Mouse (Mus musculus) kidney, postnatal 0 days (tissue): ENCODE results near the gene Cdh3. TPM values are rescaled to one million over a fixed set of nuclear protein-coding genes. Genes with fewer than 3 reads are reported as not detected.
A peak's percentile ranks its signal among the peaks of the same experiment; 100 is the strongest.

Experiments used
- ATAC-seq: fragments of 200-750 bp; cut with Nextera tagmentation; replicated peaks from 2 replicates; pipeline ENCODE4 v1.8.0; 2017; ENCODE audit warnings: low read depth, moderate number of reproducible peaks, moderate TSS enrichment, moderate library complexity; ENCODE audit not compliant: low FRiP score
- DNase-seq: peaks from one replicate; pipeline ENCODE4 v3.0.0-alpha.2; 2016; ENCODE audit warnings: low spot score
- H3K27ac ChIP-seq: fragments of 300-500 bp; sonication (generic); 2 replicates; pipeline ENCODE4 v1.5.1; 2014; ENCODE audit warnings: mild to moderate bottlenecking
- H3K27me3 ChIP-seq: fragments of 300-500 bp; sonication (generic); 2 replicates; pipeline ENCODE4 v1.6.1; 2014; ENCODE audit warnings: low read length, mixed read lengths; ENCODE audit not compliant: insufficient read depth
- H3K36me3 ChIP-seq: fragments of 300-500 bp; sonication (generic); 2 replicates; pipeline ENCODE4 v1.6.1; 2014; ENCODE audit warnings: low read length, mixed read lengths; ENCODE audit not compliant: insufficient read depth
- H3K4me1 ChIP-seq: fragments of 300-500 bp; sonication (generic); replicated peaks from 2 replicates; pipeline ENCODE4 v1.6.1; 2014; ENCODE audit warnings: antibody characterized with exemption, low read length, mixed read lengths; ENCODE audit not compliant: insufficient read depth
- H3K4me2 ChIP-seq: fragments of 300-500 bp; sonication (generic); 2 replicates; pipeline ENCODE4 v1.6.1; 2014; ENCODE audit warnings: mild to moderate bottlenecking, low read length, moderate library complexity, mixed read lengths
- H3K4me3 ChIP-seq: fragments of 300-500 bp; sonication (generic); replicated peaks from 2 replicates; pipeline ENCODE4 v1.5.1; 2014; ENCODE audit warnings: low read depth, low read length
- H3K9ac ChIP-seq: fragments of 300-500 bp; sonication (generic); 2 replicates; pipeline ENCODE4 v1.6.1; 2014; ENCODE audit warnings: low read depth, low read length
- H3K9me3 ChIP-seq: fragments of 300-500 bp; sonication (generic); replicated peaks from 2 replicates; pipeline ENCODE4 v1.6.1; 2016; ENCODE audit warnings: low read length, inconsistent platforms, mixed read lengths
- CTCF ChIP-seq: IDR thresholded peaks from 2 replicates; pipeline ENCODE4 v1.5.1; 2016; ENCODE audit warnings: antibody characterized with exemption, low read depth, mild to moderate bottlenecking, moderate library complexity
- WGBS: fragments of 180-500 bp; shearing (Covaris S2); extraction: QIAGEN DNeasy Blood & Tissue Kit; methylation state at CpG from one replicate; pipeline ENCODE4 v1.1.7; 2014; 5-methylcytosine and 5-hydroxymethylcytosine counted together
- polyA plus RNA-seq: library from polyadenylated mRNA; unstranded; fragments of >200 nt; fragmentation: Nextera tagmentation; extraction: Ambion mirVana; gene quantifications from 2 replicates; pipeline ENCODE4 v1.2.1, GENCODE M21; 2015

The Cdh3 gene
- polyA plus RNA-seq, 1 experiment from 2014 or later: 20.9 TPM

DNA sequence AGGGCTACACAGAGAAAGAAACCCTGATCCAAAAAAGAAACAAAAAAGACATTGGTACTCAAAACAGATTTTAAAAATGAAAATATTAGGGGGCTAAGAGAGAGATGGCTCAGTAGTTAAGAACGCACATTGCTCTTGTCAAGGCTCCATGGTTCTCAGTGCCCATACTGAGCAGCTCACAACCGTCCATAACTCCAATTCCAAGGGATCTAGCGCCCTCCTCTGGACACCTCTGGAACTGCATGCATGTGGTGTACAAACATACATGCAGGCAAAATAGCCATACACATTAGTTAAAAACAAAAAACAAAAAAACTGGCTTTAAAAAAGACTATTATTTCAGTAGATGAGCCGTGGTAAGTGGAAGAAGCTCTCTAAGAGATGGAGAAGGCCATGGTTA, 19.9 kb downstream of the Cdh3 start:
- Histone ChIP-seq H3K9ac (no peak overlapping the region), H3K36me3 (no peaks in the 10 kb centered on the region), H3K27ac (no peak overlapping the region), H3K4me1 (no peaks in the 10 kb centered on the region), H3K4me3 (no peak overlapping the region), H3K4me2 (no peak overlapping the region), H3K9me3 (no peaks in the 10 kb centered on the region), H3K27me3 (no peaks in the 10 kb centered on the region)
- WGBS: 81% methylated on average over 4 of the region's 4 CpGs
- ATAC-seq: no peak
- no peak for DNase-seq
- TF ChIP-seq CTCF: peak; percentile 63

DNA sequence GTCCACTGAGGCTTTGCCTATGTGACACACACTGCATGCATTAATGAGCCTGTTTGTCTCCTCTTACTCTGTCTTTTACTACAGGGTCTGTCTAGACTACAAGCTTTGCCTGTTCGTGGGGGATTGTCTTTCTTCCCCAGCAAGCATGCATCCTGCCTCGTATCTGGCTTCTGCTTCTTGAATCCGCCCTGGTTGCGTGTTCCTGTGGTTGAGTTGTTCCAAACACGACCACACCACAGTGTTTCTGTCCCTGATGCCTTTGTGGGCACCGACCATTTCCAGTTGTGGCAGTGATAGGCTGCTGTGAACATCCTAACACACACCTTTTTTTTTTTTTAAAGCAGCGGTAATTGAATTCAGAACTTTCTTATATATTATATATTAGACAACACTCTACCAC, 23.0 kb downstream of the Cdh3 start:
- WGBS: 75% methylated on average over 7 of the region's 7 CpGs
- Histone ChIP-seq H3K9ac (no peak overlapping the region), H3K27ac (no peak overlapping the region), H3K4me2 (no peak overlapping the region), H3K27me3 (no peaks in the 10 kb centered on the region), H3K4me1 (no peaks in the 10 kb centered on the region), H3K4me3 (no peak overlapping the region), H3K36me3 (no peaks in the 10 kb centered on the region), H3K9me3 (no peaks in the 10 kb centered on the region)
- DNase-seq (no peak), ATAC-seq (no peak)
- TF ChIP-seq CTCF: no peak

GRCm38 (mm10) chr8:106534449-106534848, 23.8 kb downstream of the Cdh3 start:
- H3K9me3 ChIP-seq: no peaks in the 10 kb centered on the region
- peak; percentile 71 for DNase-seq

DNA sequence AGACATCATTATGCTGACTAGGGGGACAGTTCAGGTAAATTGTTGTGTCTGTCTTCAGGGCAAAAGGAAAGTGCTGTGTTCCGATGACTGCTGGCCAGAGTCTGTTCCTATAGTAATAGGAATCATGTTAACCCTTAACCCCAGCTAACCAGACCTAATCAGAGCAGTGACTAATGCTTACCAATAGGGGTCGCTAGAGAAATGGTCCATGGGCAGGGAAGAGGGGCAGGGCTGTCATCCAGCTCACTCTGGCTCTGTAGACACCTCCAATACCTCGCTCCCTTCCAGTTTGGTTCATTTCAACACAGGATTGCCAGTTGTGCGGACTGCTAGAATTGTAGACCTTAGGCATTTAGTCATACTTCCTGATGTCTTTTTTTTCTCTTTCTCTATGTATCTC, 24.8 kb downstream of the Cdh3 start:
- ATAC-seq (no peak), DNase-seq (no peak)

More at GRCm38 (mm10) chr8:106534449-106534848, 23.8 kb downstream of the Cdh3 start:
- ATAC-seq: no peak
- Histone ChIP-seq H3K9ac (no peak overlapping the region), H3K27ac (no peak overlapping the region), H3K4me1 (no peaks in the 10 kb centered on the region), H3K4me2 (no peak overlapping the region), H3K4me3 (no peak overlapping the region), H3K36me3 (no peaks in the 10 kb centered on the region), H3K27me3 (no peaks in the 10 kb centered on the region)
- 42% methylated on average over 6 of the region's 6 CpGs for WGBS
- peak; percentile 88 for TF ChIP-seq CTCF

GRCm38 (mm10) chr8:106539193-106539592, 28.5 kb downstream of the Cdh3 start:
- no peak overlapping the region for H3K27ac ChIP-seq
- no peak overlapping the region for H3K4me2 ChIP-seq
- no peak for DNase-seq
- no peak for ATAC-seq
- 24% methylated on average over 5 of the region's 5 CpGs for WGBS
- no peak overlapping the region for H3K4me3 ChIP-seq
- no peak overlapping the region for H3K9ac ChIP-seq
- H3K36me3 ChIP-seq: peaks cover 6% of the 10 kb centered on the region; the same call in 1 of the 2 replicates
- no peaks in the 10 kb centered on the region for H3K27me3 ChIP-seq
- no peak for TF ChIP-seq CTCF
- H3K9me3 ChIP-seq: no peaks in the 10 kb centered on the region
- H3K4me1 ChIP-seq: no peaks in the 10 kb centered on the region

More for the DNA sequence above, 24.8 kb downstream of the Cdh3 start:
- H3K27ac ChIP-seq: no peak overlapping the region
- 80% methylated on average over 4 of the region's 4 CpGs for WGBS
- TF ChIP-seq CTCF: peak; percentile 61
- no peak overlapping the region for H3K4me2 ChIP-seq
- H3K36me3 ChIP-seq: no peaks in the 10 kb centered on the region
- no peaks in the 10 kb centered on the region for H3K27me3 ChIP-seq
- no peak overlapping the region for H3K9ac ChIP-seq
- no peak overlapping the region for H3K4me3 ChIP-seq
- H3K9me3 ChIP-seq: no peaks in the 10 kb centered on the region
- no peaks in the 10 kb centered on the region for H3K4me1 ChIP-seq

DNA sequence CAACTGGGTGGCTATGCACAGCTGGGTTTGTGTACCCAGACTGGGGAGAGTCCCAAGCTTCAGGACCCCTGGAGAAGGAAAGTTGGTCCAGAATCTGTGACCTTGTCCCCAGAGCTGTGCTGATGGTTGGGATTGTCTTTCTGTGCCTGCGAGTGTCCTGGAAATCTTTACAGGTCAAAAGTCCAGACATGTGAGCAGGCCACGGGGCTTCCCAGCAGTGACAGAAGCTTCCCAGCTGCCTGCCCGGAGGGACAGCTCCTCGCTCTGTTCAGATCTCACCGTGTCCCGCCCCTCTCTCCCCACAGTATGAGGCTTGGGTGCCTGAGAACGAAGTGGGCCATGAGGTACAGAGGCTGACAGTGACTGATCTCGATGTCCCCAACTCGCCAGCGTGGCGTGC, 30.3 kb downstream of the Cdh3 start:
- Histone ChIP-seq H3K36me3 (peaks cover 12% of the 10 kb centered on the region; the same call in 1 of the 2 replicates), H3K9ac (no peak overlapping the region), H3K4me2 (no peak overlapping the region), H3K4me1 (no peaks in the 10 kb centered on the region), H3K9me3 (no peaks in the 10 kb centered on the region), H3K4me3 (no peak overlapping the region), H3K27me3 (no peaks in the 10 kb centered on the region), H3K27ac (no peak overlapping the region)
- ATAC-seq (no peak), DNase-seq (no peak)
- no peak for TF ChIP-seq CTCF
- 63% methylated on average over 11 of the region's 11 CpGs for whole genome bisulfite sequencing

DNA sequence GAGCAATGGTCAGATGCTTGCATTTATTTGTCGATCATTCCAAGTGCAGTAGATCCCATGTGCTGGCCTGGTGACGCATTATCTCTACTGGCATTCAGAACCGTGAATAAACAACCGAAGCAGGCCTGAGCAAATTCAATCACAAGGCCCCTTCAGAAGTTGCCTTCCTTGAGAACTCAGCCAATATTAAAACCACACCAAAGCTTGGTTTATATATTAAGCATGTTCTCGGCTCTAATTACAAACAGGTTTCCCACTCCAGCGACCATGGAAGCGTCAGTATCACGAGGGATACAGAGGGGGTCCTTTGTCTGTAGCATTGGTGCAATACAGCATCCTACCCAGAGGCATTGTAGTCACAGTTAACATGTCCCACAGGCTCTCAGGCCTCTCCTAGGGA, 32.4 kb downstream of the Cdh3 start:
- DNase-seq (no peak), ATAC-seq (no peak)
- no peak overlapping the region for H3K27ac ChIP-seq
- 50% methylated on average over 8 of the region's 8 CpGs for WGBS
- no peaks in the 10 kb centered on the region for H3K9me3 ChIP-seq
- H3K27me3 ChIP-seq: no peaks in the 10 kb centered on the region
- no peak for TF ChIP-seq CTCF
- H3K4me1 ChIP-seq: no peaks in the 10 kb centered on the region
- no peak overlapping the region for H3K9ac ChIP-seq
- H3K4me3 ChIP-seq: no peak overlapping the region
- peaks cover 14% of the 10 kb centered on the region; the same call in 1 of the 2 replicates for H3K36me3 ChIP-seq
- H3K4me2 ChIP-seq: no peak overlapping the region
